Mouse (Mus musculus) ovary, postnatal 10 days (tissue): ENCODE results near the gene Cdrt4.
A peak's percentile ranks its signal among the peaks of the same experiment; 100 is the strongest.

ENCODE experiments used
- DNase-seq: peaks from one replicate; pipeline ENCODE4 v3.0.0; 2022; ENCODE audit warnings: low spot score

The Cdrt4 gene

DNA sequence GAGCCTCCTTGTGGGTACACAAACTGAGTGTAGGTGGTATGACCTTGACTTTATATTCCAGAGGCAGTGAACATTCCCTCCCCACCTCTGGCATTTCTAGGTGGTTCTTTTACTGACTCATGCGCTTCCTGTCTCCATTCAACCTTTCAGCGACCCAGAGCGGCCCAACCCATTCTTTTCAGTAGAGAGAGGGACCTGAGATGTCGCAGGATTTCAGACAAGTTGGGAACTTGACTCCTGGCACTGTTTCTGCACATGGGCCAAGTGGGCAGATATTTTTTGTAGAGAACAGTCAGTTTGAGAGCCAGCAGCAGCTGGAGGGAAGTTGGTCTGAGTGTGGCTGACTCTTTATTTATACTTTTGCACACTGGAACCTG is 45.5 kb downstream of the Cdrt4 start:
- DNase-seq = no peak

DNA sequence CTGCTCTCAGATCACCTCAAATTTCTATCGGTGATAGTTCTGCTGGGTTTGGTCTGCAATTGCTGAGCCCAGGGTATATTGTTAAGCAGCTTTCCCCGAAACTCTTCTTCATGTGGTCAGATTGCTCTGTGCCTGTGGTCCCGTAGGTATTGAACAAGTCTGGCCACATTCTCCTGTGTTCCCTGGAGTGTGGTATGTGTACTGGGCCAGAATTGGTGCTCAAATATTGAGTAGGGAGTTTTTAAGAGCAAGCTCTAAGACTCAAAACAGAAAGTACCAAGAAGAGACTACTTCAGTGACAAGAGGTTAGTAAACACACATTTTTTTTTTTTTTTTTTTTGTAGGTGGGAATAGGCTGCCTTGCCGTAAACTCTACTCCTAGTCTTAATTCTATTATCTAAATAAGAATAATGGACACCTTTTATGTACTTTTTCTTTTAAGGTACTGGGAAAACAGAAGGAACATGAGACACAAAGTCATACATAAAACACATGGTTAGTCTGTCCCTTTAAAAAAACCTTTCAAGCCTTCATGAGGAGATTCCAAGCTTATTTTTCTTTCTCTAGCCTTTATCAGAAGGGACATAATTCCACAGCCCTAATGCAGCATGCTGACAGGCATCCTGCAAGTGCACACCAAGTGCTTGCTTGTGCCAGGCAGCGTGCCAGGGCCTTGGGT is 46.2 kb downstream of the Cdrt4 start:
- DNase-seq = no peak

DNA sequence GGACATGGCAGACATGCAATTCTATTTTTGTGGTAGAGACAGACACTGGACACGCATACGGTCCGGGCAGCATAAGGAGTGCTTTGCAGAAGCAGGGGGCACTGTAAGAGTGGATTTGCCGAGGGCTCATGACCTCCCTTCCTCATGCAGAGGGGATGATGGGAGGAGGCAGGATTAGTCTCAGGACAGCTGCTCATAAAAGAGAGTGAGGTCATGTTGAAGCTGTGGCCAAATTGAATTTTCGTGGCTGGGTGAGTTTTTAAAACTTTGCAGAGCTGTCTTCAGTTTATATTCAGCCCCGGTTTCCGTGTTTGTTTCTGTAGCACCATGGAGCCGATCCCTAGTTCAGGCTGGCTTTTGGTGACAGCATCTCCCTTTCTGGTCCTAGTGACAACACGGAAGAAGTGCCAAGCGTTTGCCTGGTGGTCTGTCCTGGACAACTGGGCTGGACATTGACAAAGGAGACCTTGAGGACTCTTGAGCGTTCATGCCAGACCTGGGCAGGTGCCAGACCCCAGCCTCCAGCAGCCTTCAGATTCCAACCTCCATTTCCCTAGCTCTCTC is 46.8 kb downstream of the Cdrt4 start:
- DNase-seq = peak; percentile 24

DNA sequence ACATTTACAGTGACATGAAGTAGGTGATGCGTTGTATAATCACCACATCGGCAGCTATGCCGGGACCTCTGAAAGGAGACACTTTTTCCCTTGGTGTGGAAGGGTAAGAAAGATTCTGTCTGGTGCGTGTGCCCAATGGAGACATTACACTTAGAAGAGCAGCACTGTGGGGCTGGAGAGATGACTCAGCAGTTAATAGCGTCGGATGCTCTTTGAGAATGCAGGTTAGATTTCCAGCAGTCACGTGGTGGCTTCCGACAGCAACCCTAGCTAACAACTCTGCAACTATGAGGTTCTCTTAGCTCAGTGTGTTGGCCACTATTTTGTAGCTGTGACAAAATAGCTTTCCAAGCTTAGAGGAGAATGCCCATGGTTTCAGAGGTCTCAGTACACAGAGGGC is 49.1 kb downstream of the Cdrt4 start:
- no peak for DNase-seq

DNA sequence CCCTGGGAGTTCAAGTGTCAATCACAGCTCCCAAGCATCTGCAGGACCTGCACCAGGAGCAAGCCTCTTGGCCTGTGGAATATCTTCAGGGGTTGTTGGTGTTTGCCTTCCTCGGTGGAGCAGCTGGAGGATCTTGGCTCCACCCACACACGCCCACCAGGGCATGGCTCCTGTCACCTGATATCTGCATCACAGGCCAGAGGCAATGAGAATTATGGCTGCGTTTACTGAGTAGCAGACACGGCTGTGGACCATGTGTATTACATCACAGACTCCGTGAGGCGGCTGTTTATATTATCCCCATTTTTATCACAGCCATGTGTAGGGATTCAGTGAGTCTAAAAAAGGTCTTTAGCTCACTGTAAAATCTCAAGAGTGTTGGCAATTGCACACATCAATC is 53.6 kb downstream of the Cdrt4 start:
- no peak for DNase-seq

DNA sequence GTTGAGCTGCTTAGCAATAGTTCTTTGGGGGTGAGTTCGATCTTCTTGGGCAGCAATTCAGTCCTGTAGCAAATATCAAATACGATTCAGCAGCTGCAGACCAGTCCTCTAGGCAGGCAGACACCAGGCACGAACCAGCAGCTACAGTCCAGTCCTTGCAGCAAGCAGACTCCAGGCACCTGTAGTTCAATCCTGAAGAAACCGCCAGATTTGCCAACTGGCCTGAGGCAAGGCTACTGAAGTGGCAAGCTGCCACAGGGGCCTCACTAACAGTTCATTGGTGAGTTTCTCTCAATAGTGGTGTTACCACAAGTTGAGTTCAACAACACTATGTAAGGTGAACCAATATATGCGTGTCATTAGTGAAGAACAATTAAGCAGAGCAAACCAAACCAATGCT is 56.4 kb downstream of the Cdrt4 start:
- no peak for DNase-seq

DNA sequence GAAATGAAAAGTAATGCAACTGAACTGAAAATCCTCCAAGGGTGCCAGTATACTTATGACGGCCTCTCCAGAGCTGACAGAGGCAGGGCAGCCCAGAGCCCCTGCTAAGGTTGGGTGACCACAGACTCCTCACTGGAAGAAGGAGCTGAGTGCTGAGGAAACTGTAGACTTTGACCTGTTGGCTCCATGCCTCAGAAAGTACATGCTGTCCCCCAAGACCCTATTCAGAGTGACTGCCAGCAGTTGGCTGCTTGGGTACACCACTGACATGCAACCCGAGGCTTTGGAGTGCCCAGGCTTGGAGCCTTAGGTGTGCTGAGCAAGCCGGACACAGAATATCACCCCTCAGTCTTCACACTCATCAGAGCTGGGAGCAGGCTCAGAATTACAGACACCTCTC is 57.0 kb downstream of the Cdrt4 start:
- no peak for DNase-seq

DNA sequence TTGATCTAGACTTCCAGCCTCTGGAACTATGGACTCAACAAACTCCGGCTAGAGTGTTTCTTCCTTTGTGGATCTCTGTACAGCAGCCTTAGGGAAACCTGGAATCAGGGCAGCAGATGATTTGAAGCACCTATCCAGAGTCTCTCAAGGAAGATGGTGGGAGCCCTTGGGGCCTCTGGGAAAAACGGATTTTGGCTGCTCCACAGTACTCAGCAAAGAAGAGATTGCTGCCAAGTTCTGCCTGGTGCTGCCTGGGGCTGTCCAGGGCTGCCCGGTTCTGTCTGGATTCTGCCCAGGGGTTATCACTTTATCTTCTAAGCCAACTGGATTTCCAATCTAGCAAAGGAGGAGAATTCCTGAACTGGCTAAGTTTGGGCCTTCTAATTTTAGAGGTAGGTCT is 58.8 kb downstream of the Cdrt4 start:
- DNase-seq = no peak

DNA sequence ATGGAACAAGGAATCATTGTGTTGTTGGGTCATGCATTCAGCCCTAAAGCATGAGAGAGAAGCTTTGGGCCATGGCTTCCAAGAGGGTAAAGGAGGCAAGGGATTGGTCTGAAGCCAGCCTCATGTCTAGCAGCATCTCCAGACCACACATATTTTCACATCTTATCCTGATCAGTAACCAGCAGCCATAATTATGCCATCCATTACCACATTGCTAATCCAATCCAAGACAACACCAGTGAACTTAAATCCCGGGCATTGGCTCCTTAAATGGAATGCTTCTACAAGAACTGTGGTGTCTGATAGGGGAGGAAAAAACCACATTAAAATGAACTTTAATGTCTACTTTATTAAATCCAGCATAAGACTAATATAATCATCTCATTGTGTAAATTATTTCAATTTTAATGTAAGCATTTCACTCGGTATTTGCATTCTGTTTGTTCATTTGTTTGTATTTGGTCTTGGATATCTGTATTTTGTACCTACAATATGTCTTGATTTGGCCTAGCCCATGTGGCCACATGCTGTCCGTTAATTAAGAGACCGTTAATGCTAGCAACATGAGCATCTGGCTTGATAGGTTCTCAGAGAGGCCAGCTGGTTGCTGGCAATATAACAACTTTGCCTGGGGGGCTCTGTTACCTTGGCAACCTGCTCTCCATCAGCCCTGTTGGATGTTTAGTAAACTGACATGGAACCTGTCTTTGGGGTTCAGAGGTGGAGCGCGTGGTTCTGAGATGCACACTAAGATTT is 66.5 kb downstream of the Cdrt4 start:
- DNase-seq = no peak

DNA sequence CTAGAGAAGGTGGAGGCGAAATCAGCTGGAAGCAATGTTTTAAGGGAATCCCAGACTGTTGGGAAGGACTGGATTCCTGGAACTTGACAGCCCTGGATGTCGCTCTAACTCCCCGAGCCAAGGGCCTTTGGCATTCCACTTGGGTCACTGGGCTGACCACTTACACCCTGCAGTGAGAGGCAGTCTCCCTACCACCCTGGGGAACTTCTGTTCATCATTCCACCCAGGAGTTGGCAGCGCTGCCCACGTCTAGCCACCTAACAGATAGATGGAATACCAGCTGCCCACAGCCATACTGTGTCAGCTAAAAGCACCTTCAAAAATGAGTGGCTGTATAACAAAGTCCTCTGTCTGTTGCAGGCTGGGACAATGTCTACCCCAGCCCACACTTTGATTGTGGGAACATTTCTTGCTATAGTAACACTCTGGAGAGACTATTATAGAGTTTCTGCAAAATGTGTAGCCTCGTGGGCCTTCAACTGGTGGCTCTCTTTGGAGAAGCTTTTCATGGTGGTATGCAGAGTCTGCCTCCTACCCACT is 67.2 kb downstream of the Cdrt4 start:
- DNase-seq = no peak

DNA sequence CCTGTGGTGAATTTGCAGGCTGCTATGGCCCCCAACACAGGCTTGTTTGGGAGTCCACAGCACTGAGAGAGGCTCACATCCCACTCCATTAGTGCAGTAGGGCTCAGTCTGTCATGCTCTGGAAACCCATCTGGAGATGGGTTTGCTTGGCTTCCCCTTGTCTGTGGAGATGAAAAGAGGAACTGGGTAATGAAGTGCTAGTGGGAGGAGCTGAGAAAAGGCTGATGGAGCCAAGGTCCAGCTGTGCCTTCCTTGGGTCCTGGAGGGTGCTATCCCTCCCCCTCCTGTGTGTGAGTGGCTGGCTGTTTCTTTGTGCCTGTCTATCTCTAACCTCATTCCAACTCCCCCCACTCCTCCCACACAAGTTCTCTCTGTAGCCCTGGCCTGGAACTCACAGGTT is 69.6 kb downstream of the Cdrt4 start:
- no peak for DNase-seq

DNA sequence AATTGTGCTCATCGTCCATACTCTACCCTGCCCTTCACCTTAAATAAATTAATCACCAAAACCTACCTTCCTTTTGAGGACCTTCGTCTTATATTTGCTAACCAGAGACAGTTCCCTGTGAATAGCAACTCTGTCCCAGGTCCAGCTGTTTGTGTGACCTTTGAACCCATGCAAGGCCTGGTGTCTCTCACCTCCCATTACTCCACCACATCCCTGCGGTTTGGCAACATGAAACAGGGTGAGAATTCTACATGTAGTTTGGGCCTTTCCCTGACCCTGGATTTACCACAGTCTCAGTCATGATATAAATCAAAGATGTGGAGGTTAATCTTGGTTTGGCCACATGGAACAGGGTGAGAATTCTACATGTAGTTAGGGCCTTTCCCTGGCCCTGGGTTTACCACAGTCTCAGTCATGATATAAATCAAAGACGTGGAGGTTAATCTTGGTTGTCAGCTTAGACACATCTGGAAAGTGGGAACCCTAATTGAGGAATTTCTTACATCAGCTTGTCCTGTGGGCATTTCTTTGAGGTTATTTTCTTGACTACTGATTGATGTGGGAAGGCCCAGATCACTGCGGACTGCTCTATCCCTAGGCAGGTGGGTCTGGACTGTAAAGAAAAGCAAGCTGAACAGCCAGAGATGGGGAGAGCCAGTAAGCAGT is 70.3 kb downstream of the Cdrt4 start:
- DNase-seq = no peak

DNA sequence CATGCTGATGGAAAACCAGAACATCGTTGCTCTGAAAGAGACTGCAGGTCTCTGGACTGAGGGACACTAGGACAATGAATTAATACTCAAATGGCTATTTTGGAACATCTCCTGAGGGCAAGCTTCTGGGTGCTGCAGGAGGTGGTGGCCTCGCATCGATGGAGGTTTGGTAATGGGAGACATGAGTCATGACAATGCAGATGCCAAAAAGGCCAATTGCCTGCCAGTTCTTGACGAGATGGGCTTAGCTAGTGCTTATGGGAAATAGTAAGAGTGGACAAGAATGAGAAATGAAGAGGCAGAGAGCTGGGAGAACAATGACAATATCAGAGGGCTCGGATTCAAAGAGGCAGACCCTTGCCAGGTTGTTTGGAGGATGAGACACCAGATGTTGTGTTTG is 72.5 kb downstream of the Cdrt4 start:
- DNase-seq = no peak

DNA sequence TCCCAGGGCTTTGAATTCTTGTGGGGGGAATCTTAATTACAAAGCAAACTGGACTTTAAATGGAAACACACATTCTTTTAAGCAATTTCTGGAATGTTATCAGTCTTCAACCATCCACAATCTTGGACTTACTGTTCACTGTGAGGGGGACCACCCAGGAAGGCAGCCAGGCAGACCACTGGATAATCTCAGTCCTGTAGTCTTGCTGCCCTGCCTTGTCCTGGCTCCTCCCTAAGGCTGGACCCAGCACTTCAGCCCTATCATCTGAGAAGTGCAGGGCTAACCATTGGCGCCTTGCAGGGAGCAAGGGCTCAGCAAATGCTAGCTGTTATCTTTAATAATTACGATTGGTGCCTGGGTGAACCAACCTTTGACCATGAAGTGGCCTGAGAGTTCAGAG is 73.1 kb downstream of the Cdrt4 start:
- no peak for DNase-seq

DNA sequence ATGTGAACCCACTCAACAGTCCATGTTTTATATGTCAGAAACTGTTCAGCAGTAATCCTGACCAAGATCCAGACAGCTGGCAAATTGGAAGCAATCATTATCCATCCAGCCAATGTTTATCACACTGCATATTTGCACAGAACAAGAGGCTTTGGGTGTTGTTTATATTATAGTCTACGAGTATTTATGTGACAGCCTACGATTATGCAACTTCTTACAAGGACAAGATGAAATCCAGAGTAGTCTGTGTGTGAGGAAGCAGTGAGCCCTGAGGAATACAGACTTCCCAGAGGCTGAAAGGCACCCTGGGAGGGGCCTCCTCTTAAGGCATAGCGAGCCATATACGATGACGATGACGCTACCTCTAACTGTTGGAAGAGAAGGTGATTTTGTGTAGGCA is 74.5 kb downstream of the Cdrt4 start:
- DNase-seq = no peak

DNA sequence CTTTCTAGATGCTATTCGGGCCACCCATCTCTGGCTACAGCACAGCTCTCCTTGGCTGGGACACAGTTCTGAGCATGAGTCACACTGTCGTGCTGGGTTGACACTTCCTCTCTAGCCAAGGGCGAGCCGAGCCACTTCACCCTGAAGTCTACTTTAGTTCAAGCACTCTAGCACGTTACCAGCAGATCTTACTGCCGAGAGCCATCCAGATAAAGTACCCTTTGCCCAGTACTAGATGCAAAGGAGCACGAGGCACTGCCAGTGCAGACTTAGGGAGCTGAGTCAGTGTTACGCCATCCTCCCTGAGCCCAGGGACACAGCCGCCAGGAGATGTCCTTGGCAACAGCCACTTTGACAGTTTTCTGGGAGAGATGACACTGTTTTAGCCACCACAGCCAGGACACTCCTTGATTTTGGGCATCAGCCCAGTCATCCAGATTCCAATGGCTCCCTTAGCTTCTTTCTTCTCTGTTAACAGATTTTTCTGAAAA is 75.7 kb downstream of the Cdrt4 start:
- no peak for DNase-seq

DNA sequence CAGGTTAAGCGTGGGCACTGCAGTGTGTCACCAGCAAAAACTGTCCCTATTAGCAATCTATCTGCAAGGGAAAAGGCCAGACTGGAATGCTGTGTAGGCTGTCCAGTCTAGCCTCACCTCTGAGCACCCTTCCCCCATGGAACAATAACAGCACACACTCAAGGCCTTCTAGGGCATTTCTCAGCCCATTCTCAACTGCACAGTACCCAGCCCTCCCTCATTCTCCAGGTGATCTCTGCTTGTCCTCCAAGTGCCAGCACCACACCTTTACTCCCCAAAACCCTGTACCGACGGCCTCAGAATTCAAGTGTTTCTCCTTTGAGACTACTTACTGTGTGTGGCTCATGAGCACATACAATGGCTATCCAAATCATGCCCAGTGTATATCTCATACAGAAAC is 77.1 kb downstream of the Cdrt4 start:
- DNase-seq = no peak

DNA sequence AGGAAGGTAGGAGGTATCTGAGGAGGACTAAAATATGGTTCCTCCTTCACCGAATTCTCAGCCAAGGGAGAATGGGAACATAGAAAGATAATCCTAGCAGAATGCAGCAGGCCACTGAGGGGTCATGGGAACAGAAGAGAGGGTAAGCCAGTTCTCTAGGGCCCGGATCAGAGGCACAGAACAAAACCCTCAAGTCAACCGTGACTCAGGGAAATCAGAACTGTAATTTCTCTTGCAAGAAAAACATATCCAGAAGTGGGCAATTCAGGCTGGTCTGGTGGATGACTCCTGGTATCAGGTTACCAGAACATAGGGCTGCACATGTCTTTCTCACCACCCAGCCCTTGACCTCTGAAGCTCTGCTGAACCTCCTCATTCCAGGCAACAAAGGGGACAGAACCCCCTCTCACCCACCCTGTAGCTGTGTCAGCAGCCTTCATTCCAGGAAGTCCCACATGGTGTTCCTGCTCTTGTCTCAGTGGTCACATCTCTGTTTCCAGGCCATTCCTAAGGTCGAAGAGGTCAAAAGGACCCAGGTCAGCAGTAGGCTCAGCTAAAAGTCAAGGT is 78.2 kb downstream of the Cdrt4 start:
- no peak for DNase-seq

DNA sequence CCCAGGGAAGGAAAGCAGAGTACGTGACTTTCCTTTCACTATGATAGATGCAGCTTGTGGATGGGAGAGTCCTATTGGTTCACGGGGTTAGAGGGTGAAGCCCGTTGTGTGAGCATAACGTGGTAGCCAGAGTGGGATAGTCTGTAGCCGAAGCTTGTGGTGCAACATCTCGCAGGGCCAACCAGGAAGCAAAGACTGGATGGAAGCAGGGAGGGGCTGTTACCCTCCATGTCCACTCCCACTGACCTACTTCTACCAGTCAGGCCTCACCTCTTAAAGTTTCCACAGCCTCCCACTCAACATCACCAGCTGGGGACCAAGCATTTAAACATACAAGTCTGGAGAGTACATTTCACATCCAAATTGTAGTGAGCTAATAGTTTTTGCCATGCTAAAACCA is 78.7 kb downstream of the Cdrt4 start:
- DNase-seq = no peak

DNA sequence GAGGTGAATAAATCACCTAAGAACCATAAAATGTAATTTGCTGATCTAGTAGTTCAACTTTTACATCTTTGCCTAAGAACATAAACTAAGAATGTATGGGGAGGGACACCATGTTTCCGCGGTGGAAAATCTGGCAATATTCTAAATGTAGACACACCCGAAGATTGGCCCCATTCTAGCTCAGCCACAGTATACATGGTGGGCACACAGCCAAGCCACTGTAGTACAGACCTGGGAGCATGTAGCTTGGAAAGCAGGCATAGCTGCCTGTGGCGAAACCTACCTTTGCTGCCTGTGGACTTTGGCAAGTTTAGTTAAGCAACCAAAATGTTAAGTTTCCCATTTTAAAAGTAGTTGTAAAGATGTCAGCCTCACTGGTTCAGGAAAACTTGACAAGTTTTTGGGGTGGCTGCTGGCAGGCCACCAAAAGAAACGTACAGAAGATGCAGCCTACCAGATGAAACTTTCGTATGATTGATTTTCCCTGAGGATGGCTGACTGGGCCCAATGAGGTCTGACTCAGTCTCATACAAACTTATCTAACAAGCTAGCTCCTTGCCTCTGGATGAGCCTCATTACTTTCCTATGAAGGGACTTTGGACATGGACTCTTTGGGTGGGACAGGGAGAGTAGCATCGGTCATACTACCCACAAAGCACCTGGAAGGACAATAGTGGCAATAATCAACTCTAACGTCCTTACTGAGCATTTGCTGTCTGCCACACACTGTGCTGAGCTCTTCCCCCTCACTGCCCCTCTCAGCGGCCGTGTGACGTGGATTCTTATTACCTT is 84.6 kb downstream of the Cdrt4 start:
- DNase-seq = no peak

DNA sequence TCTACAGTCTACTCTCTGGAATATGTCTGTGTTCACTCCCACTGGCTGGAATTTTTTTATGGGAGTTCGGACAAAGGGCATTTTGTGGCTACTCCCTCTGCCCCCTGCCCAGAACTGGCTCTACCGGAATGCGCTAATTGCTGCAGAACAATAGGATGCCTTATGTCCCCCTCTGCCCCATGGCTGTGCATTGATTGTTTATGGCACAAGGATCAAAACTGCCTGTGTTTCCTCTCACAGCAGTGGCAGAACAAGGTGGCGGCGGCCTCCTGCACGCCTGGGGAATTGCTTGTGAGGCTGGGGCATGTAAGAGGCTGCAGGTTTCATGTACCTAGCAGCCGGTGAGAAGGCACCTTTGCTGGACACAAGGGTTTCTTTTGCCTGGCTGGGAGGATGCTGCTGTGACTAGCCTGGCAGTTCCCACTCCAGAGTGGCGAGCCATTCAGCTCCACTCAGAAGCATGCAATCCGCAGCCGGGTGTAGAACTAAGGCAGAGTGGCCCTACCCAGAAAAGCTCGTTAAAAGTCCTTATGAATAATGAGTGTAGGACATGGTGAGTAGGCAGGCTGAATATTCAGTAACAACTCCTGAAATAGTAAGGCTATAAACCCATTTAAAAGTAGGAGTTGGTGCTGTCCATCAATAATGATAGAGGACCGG is 89.1 kb downstream of the Cdrt4 start:
- no peak for DNase-seq
